Mouse (Mus musculus): ENCODE data around the gene Dbndd2. TPM values are rescaled to one million over a fixed set of nuclear protein-coding genes. Genes with fewer than 3 reads are reported as not detected.

Dbndd2 gene
- polyA plus RNA-seq, 1 experiment = 96.9 TPM

DNA sequence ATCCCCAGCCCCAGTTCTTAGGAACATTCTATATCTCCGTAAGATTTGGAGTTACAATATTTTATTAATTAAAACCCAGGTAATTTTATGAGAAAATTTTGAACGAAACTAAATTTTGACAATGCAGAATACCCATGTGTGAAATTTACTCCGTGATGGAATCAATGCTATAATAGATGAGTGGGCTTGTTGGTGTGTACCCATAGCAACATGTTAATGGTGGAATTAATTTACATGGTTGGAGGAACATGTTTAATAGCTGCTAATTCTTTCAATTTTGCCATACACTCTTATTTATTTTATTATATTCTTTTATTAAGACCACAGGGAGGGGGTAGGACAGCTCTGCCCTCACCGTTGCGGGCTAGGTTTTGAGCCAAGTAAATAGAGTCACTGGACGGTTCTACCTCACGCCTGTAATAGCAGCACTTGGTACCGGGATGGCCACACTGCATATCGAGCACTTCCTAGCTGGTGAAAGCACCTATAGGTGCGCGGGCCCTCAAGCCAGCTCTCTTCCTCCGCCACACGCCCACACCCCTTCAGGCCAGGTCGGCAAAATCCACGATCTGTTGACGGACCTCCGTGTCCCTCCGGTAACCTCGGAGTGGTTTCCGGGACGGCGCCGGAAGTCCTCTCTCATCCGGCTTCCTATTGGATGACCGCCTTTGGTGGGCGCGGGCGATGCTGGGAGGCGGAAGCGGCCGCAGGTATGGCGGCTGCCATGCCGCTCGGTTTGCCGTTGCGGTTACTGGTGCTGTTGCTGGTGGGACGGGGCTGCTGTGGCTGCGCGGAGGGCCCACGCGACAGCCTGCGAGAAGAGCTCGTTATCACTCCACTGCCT is 11.2 kb downstream of the Dbndd2 start, which contains the start of gene Pigt:
TSS of gene Pigt (plus strand) at position 674 of the 844 bp plus-strand sequence.
- WGBS = 4% methylated on average over 43 of the region's 43 CpGs
- DNase-seq (ENCODE audit: low read depth, low spot score) = peak; percentile 59

GRCm38 (mm10) chr2:164497691-164498268 is 11.9 kb downstream of the Dbndd2 start:
- WGBS = 3% methylated on average over 21 of the region's 21 CpGs
- DNase-seq (ENCODE audit: low read depth, low spot score) = no peak

DNA sequence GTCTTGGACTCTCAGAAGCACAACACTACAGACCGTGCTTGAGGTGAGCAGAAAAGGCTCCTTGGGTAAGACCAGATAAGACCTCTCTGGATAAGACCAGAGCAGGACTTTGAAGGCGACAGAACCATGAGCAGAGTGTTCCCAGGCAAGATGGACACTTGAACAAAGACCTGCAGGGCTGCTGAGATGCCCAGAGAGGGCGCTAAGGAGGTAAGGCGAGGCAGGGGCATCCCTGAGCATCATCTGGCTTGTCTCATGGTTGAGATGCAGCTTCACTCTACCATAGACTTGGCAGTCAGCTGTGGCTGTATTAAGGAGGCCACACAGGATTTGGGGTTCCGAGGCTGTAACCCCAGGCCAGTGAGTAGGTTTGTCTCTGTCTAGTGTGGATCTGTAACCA is 13.4 kb downstream of the Dbndd2 start:
- no peak for DNase-seq (ENCODE audit: low read depth, low spot score)
- WGBS = 75% methylated on average over 5 of the region's 5 CpGs

GRCm38 (mm10) chr2:164500511-164500910 is 14.6 kb downstream of the Dbndd2 start:
- DNase-seq (ENCODE audit: low read depth, low spot score) = no peak
- WGBS = 47% methylated on average over 7 of the region's 7 CpGs

- no peak for DNase-seq (ENCODE audit: low read depth, low spot score)
- 97% methylated on average over 3 of the region's 3 CpGs for WGBS
These were observed 19.0 kb downstream of the Dbndd2 start for GRCm38 (mm10) chr2:164504919-164505318.

- no peak for DNase-seq (ENCODE audit: low read depth, low spot score)
- WGBS = 80% methylated on average over 4 of the region's 4 CpGs
These were observed 19.9 kb downstream of the Dbndd2 start for GRCm38 (mm10) chr2:164505619-164506347.

GRCm38 (mm10) chr2:164507811-164508210 is 21.9 kb downstream of the Dbndd2 start:
- DNase-seq (ENCODE audit: low read depth, low spot score) = no peak
- 90% methylated on average over 19 of the region's 19 CpGs for WGBS

GRCm38 (mm10) chr2:164510621-164511190 is 24.8 kb downstream of the Dbndd2 start:
- WGBS = 59% methylated on average over 5 of the region's 5 CpGs
- no peak for DNase-seq (ENCODE audit: low read depth, low spot score)

GRCm38 (mm10) chr2:164512121-164512909 is 26.4 kb downstream of the Dbndd2 start:
- 56% methylated on average over 14 of the region's 14 CpGs for WGBS

GRCm38 (mm10) chr2:164513389-164513788 is 27.5 kb downstream of the Dbndd2 start:
- WGBS = 29% methylated on average over 8 of the region's 8 CpGs
- no peak for DNase-seq (ENCODE audit: low read depth, low spot score)

More at GRCm38 (mm10) chr2:164512121-164512909, 26.4 kb downstream of the Dbndd2 start:
- no peak for DNase-seq (ENCODE audit: low read depth, low spot score)

GRCm38 (mm10) chr2:164514916-164515315 is 29.0 kb downstream of the Dbndd2 start:
- 38% methylated on average over 3 of the region's 3 CpGs for WGBS
- DNase-seq (ENCODE audit: low read depth, low spot score) = no peak

DNA sequence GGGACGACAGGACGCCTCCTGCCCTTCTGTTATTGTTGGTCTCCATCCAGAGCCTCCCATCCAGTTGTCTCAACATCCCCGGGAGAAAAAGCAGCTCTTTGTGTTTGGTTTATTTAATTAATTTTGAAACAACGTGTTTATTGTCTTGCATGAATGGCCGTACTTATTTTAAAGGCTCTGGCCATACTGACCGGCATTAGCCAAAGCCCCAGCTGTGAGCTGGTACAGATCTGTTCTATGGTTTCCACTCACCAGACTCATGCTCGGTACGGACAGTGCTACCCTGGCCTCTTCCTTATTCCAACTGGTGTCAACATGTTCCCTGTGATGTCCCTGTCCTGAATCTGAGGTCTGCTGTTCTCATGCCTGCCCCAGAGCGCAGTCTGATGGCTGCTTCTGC is 30.0 kb downstream of the Dbndd2 start:
- WGBS = 68% methylated on average over 9 of the region's 9 CpGs
- no peak for DNase-seq (ENCODE audit: low read depth, low spot score)

DNA sequence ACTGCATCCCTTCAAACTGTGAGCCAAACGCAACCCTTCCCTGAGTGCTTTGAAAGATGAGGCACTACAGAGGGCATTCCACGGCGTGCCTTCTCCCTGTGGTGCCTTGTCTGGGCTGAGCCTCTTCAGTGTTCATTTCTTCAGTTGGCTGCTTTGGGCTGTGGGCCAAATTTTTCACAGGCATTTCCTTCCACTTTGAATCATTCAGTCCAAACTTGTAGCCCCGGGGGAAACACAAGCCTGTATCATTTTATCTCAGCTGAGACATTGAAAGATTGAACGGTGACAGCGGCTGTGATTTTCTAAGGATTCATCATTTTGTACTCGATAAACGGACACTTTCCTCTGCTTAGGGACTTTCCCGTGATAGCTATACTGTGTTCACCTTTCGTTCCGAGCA is 30.7 kb downstream of the Dbndd2 start:
- WGBS = 84% methylated on average over 11 of the region's 11 CpGs
- DNase-seq (ENCODE audit: low read depth, low spot score) = no peak

DNA sequence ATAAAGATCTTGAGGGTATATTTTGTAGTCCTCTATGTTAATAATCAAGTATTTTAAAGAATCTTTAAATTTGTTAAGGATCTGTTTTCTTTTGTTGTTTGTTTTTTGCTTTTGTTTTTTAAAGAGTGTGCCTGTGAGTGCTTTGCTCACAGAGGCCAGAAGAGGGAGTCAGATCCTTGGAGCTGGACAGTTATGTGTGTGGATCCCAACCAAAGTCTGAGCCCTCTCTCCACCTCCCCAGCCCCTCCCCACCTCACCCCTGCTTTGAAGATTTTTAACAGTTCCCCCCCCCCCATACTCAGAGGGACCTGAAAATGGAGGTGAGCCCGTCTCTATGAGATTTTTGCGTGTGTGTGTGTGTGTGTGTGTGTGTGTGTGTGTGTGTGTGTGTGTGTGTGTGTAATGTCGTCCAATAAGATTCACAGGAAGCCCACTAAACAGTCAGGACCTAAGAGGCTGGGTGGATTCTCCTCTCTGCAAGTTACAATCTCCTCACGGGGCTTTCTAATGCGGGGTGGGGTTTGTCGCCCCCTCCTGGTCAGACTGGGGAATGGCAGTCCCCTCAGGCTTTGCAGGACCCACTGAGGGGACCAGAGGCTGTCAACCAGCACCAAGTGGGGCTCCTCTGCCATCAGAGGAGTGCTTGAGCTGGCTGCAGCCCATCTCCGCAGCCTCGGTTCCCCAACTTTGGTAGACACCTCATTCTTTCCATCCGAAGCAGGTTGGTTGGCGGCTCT is 31.7 kb downstream of the Dbndd2 start:
- 52% methylated on average over 10 of the region's 10 CpGs for WGBS

GRCm38 (mm10) chr2:164518266-164519170 is 32.6 kb downstream of the Dbndd2 start:
- no peak for DNase-seq (ENCODE audit: low read depth, low spot score)
- WGBS = 42% methylated on average over 11 of the region's 11 CpGs

More for the DNA sequence above, 31.7 kb downstream of the Dbndd2 start:
- no peak for DNase-seq (ENCODE audit: low read depth, low spot score)

DNA sequence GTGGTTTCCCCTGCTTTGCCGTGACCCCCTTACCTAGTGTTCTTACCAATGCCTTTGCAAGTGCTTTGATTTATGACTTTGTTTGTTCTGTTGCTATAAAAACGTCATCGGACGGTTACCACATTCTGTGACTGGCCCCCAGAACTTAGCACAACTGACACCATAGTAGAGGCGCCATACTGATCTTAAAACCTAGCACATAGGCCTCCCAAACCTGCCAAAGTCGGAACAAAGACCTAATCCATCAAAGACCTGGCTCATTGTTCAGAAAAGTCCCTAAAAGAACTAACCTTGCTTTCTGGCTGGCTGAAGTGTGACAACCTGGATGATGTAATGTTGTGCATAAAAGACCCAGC is 33.2 kb downstream of the Dbndd2 start:
- WGBS = 29% methylated on average over 6 of the region's 6 CpGs
- no peak for DNase-seq (ENCODE audit: low read depth, low spot score)

GRCm38 (mm10) chr2:164520782-164521181 is 34.9 kb downstream of the Dbndd2 start:
- DNase-seq (ENCODE audit: low read depth, low spot score) = no peak

GRCm38 (mm10) chr2:164521841-164522240 is 35.9 kb downstream of the Dbndd2 start:
- no peak for DNase-seq (ENCODE audit: low read depth, low spot score)
- WGBS = 7% methylated on average over 11 of the region's 11 CpGs

More at GRCm38 (mm10) chr2:164520782-164521181, 34.9 kb downstream of the Dbndd2 start:
- WGBS = 10% methylated on average over 3 of the region's 3 CpGs
